Mouse (Mus musculus): ENCODE data around the gene Hpcal4. TPM values are rescaled to one million over a fixed set of nuclear protein-coding genes. Genes with fewer than 3 reads are reported as not detected.
A peak's percentile ranks its signal among the peaks of the same experiment; 100 is the strongest.

Gene Hpcal4
- polyA plus RNA-seq, 1 experiment from 2014 or later, result 1.1 TPM

- ATAC-seq (ENCODE audit: insufficient number of reproducible peaks, insufficient read depth, low FRiP score, low read depth), result peak; percentile 82
- 12% methylated on average over 44 of the region's 44 CpGs for whole genome bisulfite sequencing
Measured at GRCm38 (mm10) chr4:123183239-123184056, 421 bp downstream of the Hpcal4 start.

GRCm38 (mm10) chr4:123184816-123185215 lies 1.8 kb downstream of the Hpcal4 start:
- H3K9me3 ChIP-seq (ENCODE audit: control insufficient read depth, low read length), result no peaks in the 10 kb centered on the region
- H3K9ac ChIP-seq (ENCODE audit: low read length), result no peak overlapping the region
- H3K27me3 ChIP-seq (ENCODE audit: control insufficient read depth, insufficient read depth, low read length), result peaks cover 84% of the 10 kb centered on the region
- ATAC-seq (ENCODE audit: insufficient number of reproducible peaks, insufficient read depth, low FRiP score, low read depth), result no peak
- no peaks in the 10 kb centered on the region for H3K36me3 ChIP-seq (ENCODE audit: control insufficient read depth, insufficient read depth, low read length)
- H3K4me3 ChIP-seq (ENCODE audit: control insufficient read depth in 1 of 2, insufficient read depth in 1 of 2, low read depth in 1 of 2, low read length in 2 of 2), result no peak overlapping the region
- H3K27ac ChIP-seq (replicated peaks in 1 of 2; ENCODE audit: control insufficient read depth in 1 of 2, insufficient read depth in 1 of 2, low read depth in 2 of 2, low read length in 2 of 2), result no peak overlapping the region
- H3K4me2 ChIP-seq (ENCODE audit: low read length), result no peak overlapping the region
- 36% methylated on average over 3 of the region's 3 CpGs for WGBS
- peaks cover 12 to 13% of the 10 kb centered on the region in 2 experiments for H3K4me1 ChIP-seq (ENCODE audit: control insufficient read depth in 2 of 2, insufficient read depth in 2 of 2, low read length in 2 of 2)

More at GRCm38 (mm10) chr4:123183239-123184056, 421 bp downstream of the Hpcal4 start:
- Histone ChIP-seq H3K36me3 (ENCODE audit: control insufficient read depth, insufficient read depth, low read length) (no peaks in the 10 kb centered on the region), H3K4me2 (ENCODE audit: low read length) (peak overlapping the region; percentile 79), H3K4me1 (ENCODE audit: control insufficient read depth in 2 of 2, insufficient read depth in 2 of 2, low read length in 2 of 2) (peaks cover 12 to 13% of the 10 kb centered on the region in 2 experiments), H3K4me3 (ENCODE audit: control insufficient read depth in 1 of 2, insufficient read depth in 1 of 2, low read depth in 1 of 2, low read length in 2 of 2) (peak overlapping the region; percentile 45 to 46), H3K27ac (replicated peaks in 1 of 2; ENCODE audit: control insufficient read depth in 1 of 2, insufficient read depth in 1 of 2, low read depth in 2 of 2, low read length in 2 of 2) (no peak overlapping the region), H3K9ac (ENCODE audit: low read length) (peak overlapping the region; percentile 54; the same call in 1 of the 2 replicates), H3K27me3 (ENCODE audit: control insufficient read depth, insufficient read depth, low read length) (peaks cover 86% of the 10 kb centered on the region), H3K9me3 (ENCODE audit: control insufficient read depth, low read length) (no peaks in the 10 kb centered on the region)

DNA sequence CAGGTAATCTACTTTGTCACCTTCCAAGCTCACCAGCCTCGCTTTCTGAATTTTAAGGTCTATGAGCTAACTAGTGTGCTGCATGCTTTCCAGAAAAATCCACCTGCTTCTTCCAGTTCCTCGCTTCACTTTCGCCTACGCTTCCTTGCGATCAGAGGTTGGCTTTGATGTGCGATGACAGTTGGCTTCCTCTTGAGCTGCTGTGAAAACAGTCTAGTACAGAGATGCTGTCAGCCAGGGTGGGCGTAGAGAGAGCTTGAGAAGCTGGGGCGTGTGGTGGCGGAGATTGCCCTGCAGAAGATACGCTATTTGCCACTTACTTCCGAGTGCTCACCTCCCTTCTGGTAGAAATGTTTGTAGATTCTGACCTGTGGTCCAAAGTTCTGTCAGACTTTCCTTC lies 9.3 kb downstream of the Hpcal4 start:
- peaks cover 58% of the 10 kb centered on the region for H3K27me3 ChIP-seq (ENCODE audit: control insufficient read depth, insufficient read depth, low read length)
- no peaks in the 10 kb centered on the region for H3K36me3 ChIP-seq (ENCODE audit: control insufficient read depth, insufficient read depth, low read length)
- no peaks in the 10 kb centered on the region for H3K9me3 ChIP-seq (ENCODE audit: control insufficient read depth, low read length)
- ATAC-seq (ENCODE audit: insufficient number of reproducible peaks, insufficient read depth, low FRiP score, low read depth), result no peak
- no peak overlapping the region for H3K9ac ChIP-seq (ENCODE audit: low read length)
- no peak overlapping the region for H3K4me3 ChIP-seq (ENCODE audit: control insufficient read depth in 1 of 2, insufficient read depth in 1 of 2, low read depth in 1 of 2, low read length in 2 of 2)
- no peak overlapping the region for H3K27ac ChIP-seq (replicated peaks in 1 of 2; ENCODE audit: control insufficient read depth in 1 of 2, insufficient read depth in 1 of 2, low read depth in 2 of 2, low read length in 2 of 2)
- WGBS, result 47% methylated on average over 11 of the region's 11 CpGs
- no peak overlapping the region for H3K4me2 ChIP-seq (ENCODE audit: low read length)
- peaks cover 3 to 10% of the 10 kb centered on the region in 2 experiments; a peak in 3 of 4 replicates for H3K4me1 ChIP-seq (ENCODE audit: control insufficient read depth in 2 of 2, insufficient read depth in 2 of 2, low read length in 2 of 2)

DNA sequence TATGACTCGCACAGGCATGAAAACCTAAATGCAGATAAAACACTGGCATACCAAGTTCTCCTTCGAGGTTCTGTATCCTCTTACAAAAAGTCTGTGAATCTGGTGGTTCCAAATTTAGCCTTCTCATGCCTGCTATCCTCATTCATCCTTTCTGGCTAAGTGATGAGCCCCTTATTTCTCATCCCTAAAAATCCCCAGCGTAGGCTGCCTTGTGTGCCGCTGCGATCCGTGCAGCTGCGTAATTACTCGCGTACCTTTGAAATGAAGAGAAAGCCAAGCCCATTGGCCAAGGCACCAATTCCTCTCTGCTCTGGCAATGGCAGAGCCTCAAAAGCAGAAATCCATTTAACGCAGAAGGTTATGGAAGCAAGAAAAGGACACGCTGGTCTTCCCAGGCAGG lies 10.8 kb downstream of the Hpcal4 start:
- Histone ChIP-seq H3K36me3 (ENCODE audit: control insufficient read depth, insufficient read depth, low read length) (no peaks in the 10 kb centered on the region), H3K9me3 (ENCODE audit: control insufficient read depth, low read length) (no peaks in the 10 kb centered on the region), H3K27me3 (ENCODE audit: control insufficient read depth, insufficient read depth, low read length) (peaks cover 63% of the 10 kb centered on the region), H3K4me1 (ENCODE audit: control insufficient read depth in 2 of 2, insufficient read depth in 2 of 2, low read length in 2 of 2) (peaks cover 3 to 10% of the 10 kb centered on the region in 2 experiments; a peak in 3 of 4 replicates), H3K4me2 (ENCODE audit: low read length) (no peak overlapping the region), H3K9ac (ENCODE audit: low read length) (no peak overlapping the region), H3K4me3 (ENCODE audit: control insufficient read depth in 1 of 2, insufficient read depth in 1 of 2, low read depth in 1 of 2, low read length in 2 of 2) (no peak overlapping the region), H3K27ac (replicated peaks in 1 of 2; ENCODE audit: control insufficient read depth in 1 of 2, insufficient read depth in 1 of 2, low read depth in 2 of 2, low read length in 2 of 2) (no peak overlapping the region)
- 84% methylated on average over 11 of the region's 11 CpGs for WGBS
- ATAC-seq (ENCODE audit: insufficient number of reproducible peaks, insufficient read depth, low FRiP score, low read depth), result no peak

- Histone ChIP-seq H3K4me1 (ENCODE audit: control insufficient read depth in 2 of 2, insufficient read depth in 2 of 2, low read length in 2 of 2) (peaks cover 6 to 9% of the 10 kb centered on the region in 2 experiments; a peak in 3 of 4 replicates), H3K9ac (ENCODE audit: low read length) (no peak overlapping the region), H3K36me3 (ENCODE audit: control insufficient read depth, insufficient read depth, low read length) (no peaks in the 10 kb centered on the region), H3K9me3 (ENCODE audit: control insufficient read depth, low read length) (no peaks in the 10 kb centered on the region), H3K27me3 (ENCODE audit: control insufficient read depth, insufficient read depth, low read length) (peaks cover 69% of the 10 kb centered on the region), H3K27ac (replicated peaks in 1 of 2; ENCODE audit: control insufficient read depth in 1 of 2, insufficient read depth in 1 of 2, low read depth in 2 of 2, low read length in 2 of 2) (no peak overlapping the region), H3K4me2 (ENCODE audit: low read length) (no peak overlapping the region), H3K4me3 (ENCODE audit: control insufficient read depth in 1 of 2, insufficient read depth in 1 of 2, low read depth in 1 of 2, low read length in 2 of 2) (no peak overlapping the region)
- 40% methylated on average over 6 of the region's 6 CpGs for WGBS
- no peak for ATAC-seq (ENCODE audit: insufficient number of reproducible peaks, insufficient read depth, low FRiP score, low read depth)
Measured at GRCm38 (mm10) chr4:123196695-123197094, 13.7 kb downstream of the Hpcal4 start.

DNA sequence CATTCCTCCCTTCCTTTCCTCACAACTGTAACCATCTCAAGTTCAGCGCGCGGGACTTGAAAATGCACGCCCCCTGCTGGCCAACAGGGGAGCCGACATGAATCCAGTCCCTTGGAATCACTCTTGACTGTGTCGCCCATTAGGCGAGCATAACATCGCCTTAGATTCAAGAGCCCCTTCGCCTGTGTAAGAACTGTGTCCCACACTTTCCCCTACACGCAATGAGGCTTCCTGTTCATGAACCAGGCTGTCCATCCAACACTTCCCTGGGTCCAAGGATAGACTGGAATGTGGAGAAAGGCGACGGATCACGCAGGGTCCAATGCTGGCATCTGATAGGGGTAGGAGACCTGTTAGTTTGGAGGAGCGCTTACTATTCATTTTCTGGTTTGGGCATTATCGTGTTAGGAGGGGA lies 17.8 kb downstream of the Hpcal4 start:
- no peaks in the 10 kb centered on the region for H3K36me3 ChIP-seq (ENCODE audit: control insufficient read depth, insufficient read depth, low read length)
- H3K4me1 ChIP-seq (ENCODE audit: control insufficient read depth in 2 of 2, insufficient read depth in 2 of 2, low read length in 2 of 2), result peaks cover 17 to 20% of the 10 kb centered on the region in 2 experiments
- H3K27ac ChIP-seq (replicated peaks in 1 of 2; ENCODE audit: control insufficient read depth in 1 of 2, insufficient read depth in 1 of 2, low read depth in 2 of 2, low read length in 2 of 2), result peak overlapping the region in 1 of 2 experiments; percentile 70; a peak in 1 of 4 replicates
- no peaks in the 10 kb centered on the region for H3K9me3 ChIP-seq (ENCODE audit: control insufficient read depth, low read length)
- H3K4me2 ChIP-seq (ENCODE audit: low read length), result peak overlapping the region; percentile 92
- peak overlapping the region; percentile 78 for H3K9ac ChIP-seq (ENCODE audit: low read length)
- no peak for ATAC-seq (ENCODE audit: insufficient number of reproducible peaks, insufficient read depth, low FRiP score, low read depth)
- H3K27me3 ChIP-seq (ENCODE audit: control insufficient read depth, insufficient read depth, low read length), result peaks cover 47% of the 10 kb centered on the region
- H3K4me3 ChIP-seq (ENCODE audit: control insufficient read depth in 1 of 2, insufficient read depth in 1 of 2, low read depth in 1 of 2, low read length in 2 of 2), result peak overlapping the region; percentile 47 to 49
- WGBS, result 1% methylated on average over 15 of the region's 15 CpGs

- 1% methylated on average over 57 of the region's 58 CpGs for WGBS
- H3K27me3 ChIP-seq (ENCODE audit: control insufficient read depth, insufficient read depth, low read length), result peaks cover 46% of the 10 kb centered on the region
- peak within 1 kb of the TSS; percentile 78 for H3K9ac ChIP-seq (ENCODE audit: low read length)
- H3K4me1 ChIP-seq (ENCODE audit: control insufficient read depth in 2 of 2, insufficient read depth in 2 of 2, low read length in 2 of 2), result peaks cover 17 to 20% of the 10 kb centered on the region in 2 experiments
- peak within 1 kb of the TSS; percentile 40 to 70; a peak in 3 of 4 replicates for H3K27ac ChIP-seq (replicated peaks in 1 of 2; ENCODE audit: control insufficient read depth in 1 of 2, insufficient read depth in 1 of 2, low read depth in 2 of 2, low read length in 2 of 2)
- ATAC-seq (ENCODE audit: insufficient number of reproducible peaks, insufficient read depth, low FRiP score, low read depth), result peak; percentile 62; the same call in 1 of the 2 replicates
- H3K4me3 ChIP-seq (ENCODE audit: control insufficient read depth in 1 of 2, insufficient read depth in 1 of 2, low read depth in 1 of 2, low read length in 2 of 2), result peak within 1 kb of the TSS; percentile 47 to 49
- H3K36me3 ChIP-seq (ENCODE audit: control insufficient read depth, insufficient read depth, low read length), result no peaks in the 10 kb centered on the region
- H3K9me3 ChIP-seq (ENCODE audit: control insufficient read depth, low read length), result no peaks in the 10 kb centered on the region
- H3K4me2 ChIP-seq (ENCODE audit: low read length), result peak within 1 kb of the TSS; percentile 92
Measured at GRCm38 (mm10) chr4:123201186-123202093, 18.4 kb downstream of the Hpcal4 start, which contains the start of gene Nt5c1a. Gene Nt5c1a (plus strand): TSS chr4:123201504.
